Mouse (Mus musculus) neural tube, embryonic 14.5 days (tissue): ENCODE results near the gene Sult1b1. TPM values are rescaled to one million over a fixed set of nuclear protein-coding genes. Genes with fewer than 3 reads are reported as not detected.
"Not testable (repeated sequence)": the region's sequence is repeated elsewhere in the genome, so short reads cannot be mapped to it uniquely, and the experiment has no call there.

Experiments
- ATAC-seq: fragments of 200-750 bp; cut with Nextera tagmentation; 2 replicates; pipeline ENCODE4 v1.8.0; 2017; ENCODE audit warnings: low read depth, mild to moderate bottlenecking, moderate TSS enrichment, moderate library complexity
- H3K27ac ChIP-seq: fragments of 300-500 bp; sonication (generic); 2 replicates; pipeline ENCODE4 v1.5.1; 2014; ENCODE audit warnings: low read depth, mild to moderate bottlenecking, control low read depth, low read length, moderate library complexity, mixed read lengths
- H3K27me3 ChIP-seq: fragments of 300-500 bp; sonication (generic); 2 replicates; pipeline ENCODE4 v1.6.1; 2014; ENCODE audit warnings: low read length; ENCODE audit not compliant: control insufficient read depth, insufficient read depth
- H3K36me3 ChIP-seq: fragments of 300-500 bp; sonication (generic); 2 replicates; pipeline ENCODE4 v1.6.1; 2014; ENCODE audit warnings: low read length, mixed read lengths; ENCODE audit not compliant: control insufficient read depth, insufficient read depth
- H3K4me1 ChIP-seq: fragments of 300-500 bp; sonication (generic); 2 replicates; pipeline ENCODE4 v1.6.1; 2014; ENCODE audit warnings: low read length; ENCODE audit not compliant: control insufficient read depth, insufficient read depth
- H3K4me2 ChIP-seq: fragments of 300-500 bp; sonication (generic); 2 replicates; pipeline ENCODE4 v1.6.1; 2014; ENCODE audit warnings: mild to moderate bottlenecking, low read depth, low read length, control low read depth
- H3K4me3 ChIP-seq: fragments of 300-500 bp; sonication (generic); 2 replicates; pipeline ENCODE4 v1.5.1; 2014; ENCODE audit warnings: low read depth, low read length, control low read depth, mixed read lengths
- H3K9ac ChIP-seq: fragments of 300-500 bp; sonication (generic); replicated peaks from 2 replicates; pipeline ENCODE4 v1.6.1; 2014; ENCODE audit warnings: low read depth, mild to moderate bottlenecking, control low read depth, low read length, mixed read lengths
- H3K9me3 ChIP-seq: fragments of 300-500 bp; sonication (generic); 2 replicates; pipeline ENCODE4 v1.6.1; 2016; ENCODE audit warnings: low read length; ENCODE audit not compliant: control insufficient read depth
- WGBS: fragments of 180-500 bp; shearing (Covaris S2); extraction: QIAGEN DNeasy Blood & Tissue Kit; methylation state at CpG from one replicate; pipeline ENCODE4 v1.1.7; 2014; 5-methylcytosine and 5-hydroxymethylcytosine counted together
- polyA plus RNA-seq: library from polyadenylated mRNA; unstranded; fragments of >200 nt; fragmentation: Nextera tagmentation; extraction: Ambion mirVana; gene quantifications from 2 replicates; pipeline ENCODE4 v1.2.1, GENCODE M21; 2014

Gene Sult1b1
- polyA plus RNA-seq, 1 experiment from 2014 or later: not detected

GRCm38 (mm10) chr5:87550935-87551334 is 12.9 kb upstream of the Sult1b1 start:
- Histone ChIP-seq H3K27ac (no peak overlapping the region), H3K4me3 (no peak overlapping the region), H3K4me2 (no peak overlapping the region), H3K36me3 (no peaks in the 10 kb centered on the region), H3K9me3 (no peaks in the 10 kb centered on the region), H3K9ac (no peak overlapping the region), H3K4me1 (no peaks in the 10 kb centered on the region), H3K27me3 (no peaks in the 10 kb centered on the region)
- WGBS: 46% methylated on average over 1 of the region's 1 CpGs
- no peak for ATAC-seq

GRCm38 (mm10) chr5:87535994-87536644 is 1.9 kb downstream of the Sult1b1 start:
- 74% methylated on average over 4 of the region's 4 CpGs for WGBS

GRCm38 (mm10) chr5:87532288-87532687 is 5.7 kb downstream of the Sult1b1 start:
- Histone ChIP-seq H3K4me2 (no peak overlapping the region), H3K27ac (no peak overlapping the region), H3K4me1 (no peaks in the 10 kb centered on the region), H3K36me3 (no peaks in the 10 kb centered on the region), H3K9me3 (no peaks in the 10 kb centered on the region), H3K27me3 (no peaks in the 10 kb centered on the region), H3K4me3 (no peak overlapping the region), H3K9ac (no peak overlapping the region)
- ATAC-seq: no peak
- 75% methylated on average over 2 of the region's 2 CpGs for WGBS

More at GRCm38 (mm10) chr5:87535994-87536644, 1.9 kb downstream of the Sult1b1 start:
- Histone ChIP-seq H3K4me2 (no peak overlapping the region), H3K9me3 (no peaks in the 10 kb centered on the region), H3K27ac (no peak overlapping the region), H3K36me3 (no peaks in the 10 kb centered on the region), H3K27me3 (no peaks in the 10 kb centered on the region), H3K4me1 (no peaks in the 10 kb centered on the region), H3K9ac (no peak overlapping the region), H3K4me3 (no peak overlapping the region)
- ATAC-seq: no peak

GRCm38 (mm10) chr5:87523561-87523960 is 14.4 kb downstream of the Sult1b1 start:
- H3K4me2 ChIP-seq, H3K36me3 ChIP-seq, H3K4me3 ChIP-seq, H3K27ac ChIP-seq, H3K27me3 ChIP-seq, ATAC-seq, H3K9me3 ChIP-seq, H3K9ac ChIP-seq, H3K4me1 ChIP-seq: not testable (repeated sequence)
- 95% methylated on average over 2 of the region's 2 CpGs for WGBS

- 70% methylated on average over 4 of the region's 4 CpGs for WGBS
- ATAC-seq: no peak
- Histone ChIP-seq H3K4me1 (no peaks in the 10 kb centered on the region), H3K9me3 (no peaks in the 10 kb centered on the region), H3K27ac (no peak overlapping the region), H3K27me3 (no peaks in the 10 kb centered on the region), H3K36me3 (no peaks in the 10 kb centered on the region), H3K4me3 (no peak overlapping the region), H3K9ac (no peak overlapping the region), H3K4me2 (no peak overlapping the region)
Observed at GRCm38 (mm10) chr5:87505776-87506458, 32.1 kb downstream of the Sult1b1 start.

- WGBS: 62% methylated on average over 1 of the region's 1 CpGs
Observed at GRCm38 (mm10) chr5:87502687-87503086, 35.3 kb downstream of the Sult1b1 start.

GRCm38 (mm10) chr5:87499341-87499740 is 38.7 kb downstream of the Sult1b1 start:
- Histone ChIP-seq H3K27ac (no peak overlapping the region), H3K27me3 (no peaks in the 10 kb centered on the region), H3K4me1 (no peaks in the 10 kb centered on the region), H3K9me3 (no peaks in the 10 kb centered on the region), H3K9ac (no peak overlapping the region), H3K4me2 (no peak overlapping the region), H3K4me3 (no peak overlapping the region), H3K36me3 (no peaks in the 10 kb centered on the region)
- no peak for ATAC-seq

More at GRCm38 (mm10) chr5:87502687-87503086, 35.3 kb downstream of the Sult1b1 start:
- Histone ChIP-seq H3K36me3 (no peaks in the 10 kb centered on the region), H3K4me3 (no peak overlapping the region), H3K27me3 (no peaks in the 10 kb centered on the region), H3K9me3 (no peaks in the 10 kb centered on the region), H3K27ac (no peak overlapping the region), H3K4me1 (no peaks in the 10 kb centered on the region), H3K9ac (no peak overlapping the region), H3K4me2 (no peak overlapping the region)
- ATAC-seq: no peak

- no peak overlapping the region for H3K27ac ChIP-seq
- no peaks in the 10 kb centered on the region for H3K9me3 ChIP-seq
- no peak overlapping the region for H3K4me3 ChIP-seq
Observed at GRCm38 (mm10) chr5:87498936-87499335, 39.1 kb downstream of the Sult1b1 start.

GRCm38 (mm10) chr5:87490771-87491170 is 47.2 kb downstream of the Sult1b1 start, which contains the start of gene Ugt2a1:
Gene Ugt2a1 (minus strand): TSS chr5:87490871.
- no peak within 1 kb of the TSS for H3K4me3 ChIP-seq
- no peak for ATAC-seq
- no peak within 1 kb of the TSS for H3K9ac ChIP-seq
- no peaks in the 10 kb centered on the region for H3K4me1 ChIP-seq
- no peaks in the 10 kb centered on the region for H3K9me3 ChIP-seq
- H3K27me3 ChIP-seq: no peaks in the 10 kb centered on the region
- H3K4me2 ChIP-seq: no peak within 1 kb of the TSS
- no peak within 1 kb of the TSS for H3K27ac ChIP-seq
- no peaks in the 10 kb centered on the region for H3K36me3 ChIP-seq
- 91% methylated on average over 1 of the region's 1 CpGs for WGBS

More at GRCm38 (mm10) chr5:87498936-87499335, 39.1 kb downstream of the Sult1b1 start:
- Histone ChIP-seq H3K4me1 (no peaks in the 10 kb centered on the region), H3K4me2 (no peak overlapping the region), H3K27me3 (no peaks in the 10 kb centered on the region), H3K9ac (no peak overlapping the region), H3K36me3 (no peaks in the 10 kb centered on the region)
- ATAC-seq: no peak
